Mouse (Mus musculus): Measurements from ENCODE around the gene Psmd11.

Gene Psmd11

DNA sequence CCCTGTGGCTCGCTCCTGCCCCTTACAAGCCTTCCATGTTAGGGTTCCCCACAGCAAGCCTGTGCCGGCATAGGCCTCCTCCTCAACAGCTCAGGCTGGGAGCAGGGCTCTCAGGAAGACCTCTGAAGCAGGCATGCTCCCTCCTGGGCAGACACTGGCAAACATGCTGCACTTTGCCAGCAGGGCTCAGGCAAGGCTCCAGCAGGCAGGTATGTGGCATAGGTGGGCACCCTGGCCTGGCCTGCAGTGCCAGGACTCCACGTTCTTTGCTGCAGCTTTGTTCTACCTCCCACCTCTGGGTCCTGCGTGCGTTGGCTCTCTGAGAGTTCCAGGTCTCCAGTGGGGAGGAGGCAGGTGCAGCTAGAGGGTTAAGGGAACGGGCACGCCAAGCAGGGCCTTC lies 54.5 kb downstream of the Psmd11 start:
- DNase-seq = no peak

DNA sequence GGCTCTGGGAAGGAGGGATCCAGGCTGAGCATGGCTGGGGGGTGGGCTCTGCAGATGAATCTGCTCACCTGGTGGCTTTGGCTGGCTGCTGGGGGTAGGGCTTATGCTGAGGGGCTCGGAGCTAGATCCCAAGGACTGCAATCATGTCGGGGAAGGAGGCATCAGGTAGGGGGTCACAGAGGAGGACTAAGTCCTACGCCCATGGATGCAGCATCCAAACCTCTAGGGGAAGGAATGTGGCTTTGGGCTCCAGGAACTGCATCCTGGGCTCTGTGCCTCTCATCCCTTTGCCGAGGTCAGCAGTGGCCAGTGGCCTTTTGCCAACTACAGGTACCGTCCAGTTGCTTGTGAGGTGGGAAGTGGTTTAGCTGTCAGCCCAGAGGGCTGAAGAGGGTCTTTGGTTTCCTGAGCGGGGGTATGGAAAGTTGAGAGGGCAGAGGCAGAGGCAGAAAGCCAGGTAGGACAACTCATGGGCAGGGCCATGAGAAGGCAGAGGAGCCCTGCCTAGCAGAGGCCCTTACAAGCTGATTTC lies 55.2 kb downstream of the Psmd11 start:
- no peak for DNase-seq

DNA sequence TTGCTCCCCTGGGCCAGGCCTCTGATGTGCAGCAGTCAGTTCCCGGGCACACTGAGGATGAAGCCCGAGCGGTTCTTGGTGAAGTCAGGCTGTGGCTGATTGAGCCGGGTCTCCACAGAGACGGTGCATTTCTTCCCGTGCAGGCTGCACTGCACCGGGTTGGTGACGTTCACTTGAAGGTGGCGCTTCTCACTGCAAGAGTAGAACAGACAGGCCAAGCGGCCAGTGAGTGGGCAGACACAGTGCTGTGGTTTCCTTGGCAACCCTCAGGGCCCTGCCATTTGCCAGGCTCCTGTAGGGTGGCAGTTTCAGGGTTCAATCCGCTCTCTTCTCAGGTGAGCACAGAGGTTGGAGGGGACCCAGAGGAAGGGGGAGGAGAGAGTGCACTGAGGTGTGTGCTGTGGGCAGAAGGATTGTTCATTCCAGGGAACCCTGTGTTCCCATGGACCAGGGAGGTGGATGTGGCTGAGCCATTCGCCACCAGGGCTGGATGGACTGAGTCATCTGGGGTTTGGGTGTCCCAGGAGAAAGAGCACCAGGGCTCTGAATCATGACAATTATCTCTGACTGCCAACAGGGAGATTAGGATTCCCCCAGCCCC lies 55.9 kb downstream of the Psmd11 start:
- no peak for DNase-seq

DNA sequence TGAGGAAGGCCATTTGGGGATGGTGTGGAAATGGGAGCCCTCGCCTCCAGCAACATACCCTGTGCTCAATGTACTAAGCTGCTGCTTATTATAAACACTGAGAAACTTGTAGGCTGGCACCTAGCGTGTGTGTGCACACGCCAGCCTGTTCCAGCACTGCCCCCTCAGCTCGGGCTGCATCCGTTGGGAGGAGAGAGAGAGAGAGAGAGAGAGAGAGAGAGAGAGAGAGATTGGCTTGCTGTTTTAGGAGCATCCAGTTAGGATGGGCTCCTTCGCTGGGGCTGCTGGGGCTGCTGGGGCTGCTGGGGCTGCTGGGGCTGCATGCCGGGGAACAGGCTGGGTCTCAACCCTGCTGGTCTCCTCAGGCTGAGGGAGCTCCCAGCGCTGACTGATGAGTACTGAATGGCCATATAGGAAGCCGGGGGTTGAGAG lies 56.7 kb downstream of the Psmd11 start:
- DNase-seq = no peak

DNA sequence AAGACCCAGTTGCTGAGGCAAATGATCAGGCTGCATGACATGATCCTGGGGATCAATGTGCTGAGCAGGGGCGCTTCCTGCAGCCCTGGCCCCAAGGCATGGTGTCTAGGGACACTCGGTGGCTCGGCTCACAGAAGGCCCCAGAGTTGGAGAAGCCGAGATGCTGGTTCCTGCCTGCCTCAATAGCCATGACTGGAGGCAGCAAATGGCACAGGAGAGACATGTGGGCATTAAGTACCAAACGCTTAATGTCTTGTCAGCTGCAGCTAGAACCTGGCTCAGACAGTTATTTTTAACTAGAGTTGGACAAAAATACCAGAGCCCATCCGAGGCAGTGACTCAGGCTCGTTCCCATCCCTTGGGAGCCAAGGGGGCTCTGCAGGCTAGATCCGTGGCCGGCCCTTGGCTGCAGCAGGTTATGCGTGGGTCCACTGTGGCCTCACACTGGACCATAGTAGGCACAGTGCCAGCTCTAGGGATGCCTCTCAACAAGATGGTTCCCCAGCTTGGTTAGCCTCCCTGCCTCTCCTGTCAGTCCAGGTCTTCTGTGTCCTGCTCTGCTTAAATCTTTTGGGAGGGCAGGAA lies 57.3 kb downstream of the Psmd11 start:
- no peak for DNase-seq

DNA sequence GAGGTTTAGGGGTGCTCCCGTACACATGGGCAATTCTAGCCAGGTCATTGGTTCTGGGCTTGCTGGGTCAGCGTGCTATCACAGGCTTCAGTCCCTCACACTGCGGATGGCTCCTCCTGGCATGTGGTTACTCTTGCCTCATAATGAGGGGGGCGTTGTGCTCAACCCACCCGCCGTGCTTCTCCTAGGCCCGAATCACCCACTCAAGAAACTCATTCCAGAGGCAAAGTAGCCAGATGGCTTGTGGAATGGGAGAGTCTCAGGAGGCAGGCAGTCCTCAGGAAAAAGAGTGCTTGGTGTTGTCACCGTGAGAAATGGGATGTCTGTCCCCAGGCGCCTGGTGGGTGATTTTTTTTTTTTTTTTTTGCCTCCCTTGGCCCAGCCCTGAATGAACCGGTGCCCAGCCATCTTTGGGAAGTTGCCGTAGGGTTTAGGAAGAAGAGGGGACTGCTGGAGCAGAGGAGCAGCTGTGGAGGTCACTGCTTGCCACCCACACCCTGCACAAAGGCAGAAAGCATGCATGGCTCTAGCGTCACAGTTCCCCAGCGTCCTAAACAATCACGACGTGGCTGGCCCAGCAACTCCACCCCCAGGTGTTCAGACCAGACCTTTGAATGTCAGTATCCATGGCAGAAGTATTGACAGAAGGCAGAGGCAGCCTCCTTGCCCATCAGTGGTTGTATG lies 59.6 kb downstream of the Psmd11 start:
- no peak for DNase-seq

GRCm38 (mm10) chr11:80489172-80489881 lies 60.9 kb downstream of the Psmd11 start:
- no peak for DNase-seq

DNA sequence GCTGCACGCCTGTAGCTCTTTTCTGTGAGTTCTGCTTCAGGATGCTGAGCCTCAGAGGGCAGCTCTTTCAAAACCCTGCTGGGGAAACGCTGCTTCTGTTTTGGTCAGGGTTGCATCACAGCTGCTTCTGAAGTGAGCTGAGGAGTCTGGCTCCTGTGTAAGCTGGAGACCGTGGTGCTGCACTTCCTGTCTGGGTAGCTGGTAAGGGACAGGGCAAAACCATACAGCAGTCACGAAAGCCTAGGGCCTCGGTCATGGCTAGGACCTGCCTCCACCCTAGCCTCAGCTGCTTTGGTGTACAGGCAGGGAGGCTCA lies 61.4 kb downstream of the Psmd11 start:
- DNase-seq = no peak

DNA sequence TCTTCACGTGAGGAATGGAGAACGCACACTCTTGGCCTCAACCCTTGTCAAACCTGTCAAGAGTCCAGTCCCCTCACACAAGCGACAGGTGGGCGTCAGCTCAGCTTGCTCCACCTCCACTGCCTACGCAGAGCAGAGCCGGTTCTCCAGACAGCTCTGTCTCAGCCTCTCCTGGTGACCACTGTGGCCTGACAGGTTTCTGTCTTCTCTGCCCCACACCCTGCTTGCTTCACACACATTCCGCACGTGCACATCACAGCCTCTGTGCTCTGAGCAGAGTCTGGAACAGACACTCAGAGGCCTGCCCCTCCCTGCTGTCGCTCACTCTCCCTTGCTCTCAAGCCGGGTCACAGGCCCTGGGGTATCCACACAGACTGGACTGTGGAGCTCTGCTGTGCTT lies 62.4 kb downstream of the Psmd11 start:
- no peak for DNase-seq

- no peak for DNase-seq
Measured at GRCm38 (mm10) chr11:80493186-80493585, 64.8 kb downstream of the Psmd11 start.

GRCm38 (mm10) chr11:80494852-80495251 lies 66.4 kb downstream of the Psmd11 start:
- no peak for DNase-seq

DNA sequence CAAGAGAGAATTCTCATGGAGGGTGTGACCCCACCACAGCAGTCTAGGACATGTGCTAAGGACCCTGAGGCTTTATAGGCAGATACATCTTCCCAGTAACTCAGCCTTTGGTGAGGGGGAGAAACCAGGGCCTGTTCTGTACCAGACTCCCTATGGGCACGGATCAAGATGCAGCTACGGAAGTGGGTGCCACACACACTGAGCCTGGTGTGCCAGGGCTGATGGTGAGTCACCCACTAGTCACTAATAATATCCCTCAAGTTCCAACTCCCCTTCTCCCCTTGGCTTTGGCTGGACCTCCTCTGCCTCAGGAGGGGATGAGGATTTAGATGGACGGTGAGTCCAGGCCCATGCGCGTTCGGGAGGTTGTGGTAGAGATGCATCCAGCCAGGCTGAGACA lies 67.6 kb downstream of the Psmd11 start:
- no peak for DNase-seq

- no peak for DNase-seq
Measured at GRCm38 (mm10) chr11:80496640-80497039, 68.2 kb downstream of the Psmd11 start.

DNA sequence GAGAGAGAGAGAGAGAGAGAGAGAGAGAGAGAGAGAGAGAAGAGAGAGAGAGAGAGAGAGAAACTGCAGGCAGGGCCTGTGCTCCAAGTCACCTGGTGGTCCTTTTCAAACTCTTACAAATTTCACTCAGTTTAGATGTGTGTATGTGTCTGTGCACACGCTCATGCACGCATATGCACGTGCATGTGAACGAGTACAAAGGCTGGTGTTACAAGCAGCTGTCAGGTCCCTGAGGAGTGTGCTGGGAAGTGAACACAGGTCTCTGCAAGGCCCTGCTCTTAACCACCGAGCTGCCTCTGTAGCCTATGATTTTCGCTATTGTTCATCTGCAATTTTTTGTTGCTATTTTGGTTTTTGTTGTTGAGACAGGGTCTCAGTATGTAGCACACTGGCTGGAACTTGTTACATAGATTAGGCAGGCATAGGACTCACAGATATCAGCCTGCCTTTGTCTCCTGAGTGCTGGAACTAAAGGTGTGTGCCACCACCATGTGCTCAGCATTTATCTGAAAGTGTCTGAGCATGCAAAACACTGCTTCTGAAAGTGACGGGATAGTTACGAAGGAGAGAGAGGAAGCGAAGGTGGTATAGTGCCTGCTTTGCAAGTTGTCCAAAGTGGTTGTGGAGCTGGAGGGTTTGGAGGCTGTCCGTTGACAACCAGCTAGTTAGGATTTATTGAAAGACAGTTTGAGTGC lies 69.0 kb downstream of the Psmd11 start:
- no peak for DNase-seq

- DNase-seq = no peak
Measured at GRCm38 (mm10) chr11:80498328-80499070, 70.1 kb downstream of the Psmd11 start.

DNA sequence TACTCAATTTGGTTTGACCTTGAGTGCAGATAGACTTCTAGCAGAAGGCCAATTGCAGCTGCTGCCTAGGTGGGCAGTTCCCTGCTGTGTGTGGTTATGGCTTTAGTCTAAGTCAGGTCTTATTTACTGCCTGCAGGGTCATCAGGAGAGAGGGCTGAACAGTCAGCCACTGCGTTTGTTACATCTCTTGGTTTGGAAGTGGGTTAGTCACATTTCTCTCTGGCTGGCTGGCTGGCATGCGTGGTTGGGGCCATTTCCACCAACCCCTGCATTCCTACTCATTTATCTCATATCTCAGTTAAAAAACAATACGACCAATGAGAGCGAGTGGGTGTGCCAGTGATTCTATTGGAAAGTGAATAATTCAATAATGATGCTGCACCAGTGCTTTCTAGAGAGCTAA lies 71.1 kb downstream of the Psmd11 start:
- DNase-seq = no peak

- no peak for DNase-seq
Measured at GRCm38 (mm10) chr11:80503281-80503680, 74.9 kb downstream of the Psmd11 start.

- DNase-seq = no peak
Measured at GRCm38 (mm10) chr11:80503726-80504452, 75.5 kb downstream of the Psmd11 start.

DNA sequence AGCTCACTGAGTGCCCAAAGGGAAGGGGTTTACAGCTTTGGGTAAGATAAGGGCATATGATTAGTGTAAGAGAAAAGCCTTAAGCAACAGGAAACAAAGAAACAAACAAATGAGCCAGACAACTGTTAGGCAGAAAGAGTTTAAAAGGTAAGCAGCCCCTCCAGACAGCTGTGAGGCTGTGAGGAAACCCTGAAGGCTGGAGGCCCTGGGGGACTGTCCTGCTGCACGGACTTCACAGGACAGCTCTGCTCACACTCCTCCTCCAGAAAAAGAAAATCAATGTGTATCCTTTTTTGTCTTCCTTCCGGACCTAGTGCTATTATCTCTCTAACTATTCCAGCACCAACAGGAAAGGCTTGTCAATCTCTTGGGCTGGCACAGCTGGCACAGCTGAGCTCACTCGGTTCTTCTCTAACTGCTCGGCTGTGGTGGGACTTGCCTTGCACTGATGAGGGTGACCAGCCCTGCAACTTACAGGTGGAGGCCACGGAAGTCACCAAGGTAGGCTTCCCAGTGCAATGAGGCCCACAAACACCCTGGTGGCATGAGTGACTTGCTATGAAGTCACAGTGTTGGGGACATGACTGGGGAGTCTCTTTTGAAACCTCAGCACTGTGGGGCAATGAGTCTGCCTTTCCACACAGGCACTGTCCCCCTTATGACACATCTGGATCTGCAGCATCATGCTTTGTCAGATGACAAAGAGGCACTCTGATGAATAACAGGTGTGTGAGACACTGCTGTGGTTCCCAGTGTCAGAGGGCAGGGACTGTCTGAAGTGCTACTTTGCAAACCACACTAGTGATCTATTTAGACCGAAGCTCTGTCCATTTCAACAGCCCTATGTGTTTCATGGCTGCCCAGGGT lies 76.3 kb downstream of the Psmd11 start:
- no peak for DNase-seq

DNA sequence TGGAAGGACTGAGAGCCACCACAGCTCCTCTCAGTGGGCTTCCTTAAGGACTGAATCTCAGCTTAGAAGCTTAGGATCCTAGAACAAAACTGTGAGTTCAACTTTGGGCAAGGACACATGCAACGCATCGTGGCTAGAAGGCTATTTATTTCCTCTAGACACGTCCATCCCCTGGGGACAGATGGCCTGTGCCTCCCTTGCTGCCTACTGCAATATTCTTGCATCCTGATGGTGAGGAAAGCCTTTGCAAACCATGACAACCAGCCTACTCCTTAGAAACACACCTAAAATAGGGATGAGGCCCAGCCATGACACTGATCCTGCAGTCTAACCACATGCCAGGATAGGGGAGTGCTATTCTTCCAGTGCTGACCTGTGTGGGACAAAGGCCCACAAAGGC lies 77.2 kb downstream of the Psmd11 start:
- DNase-seq = no peak

- DNase-seq = no peak
Measured at GRCm38 (mm10) chr11:80506483-80506882, 78.1 kb downstream of the Psmd11 start.

Data from lung, adult 18-20 months (tissue).